8 mouse cellular contexts compared by ENCODE assay signal in the genomic region with DNA sequence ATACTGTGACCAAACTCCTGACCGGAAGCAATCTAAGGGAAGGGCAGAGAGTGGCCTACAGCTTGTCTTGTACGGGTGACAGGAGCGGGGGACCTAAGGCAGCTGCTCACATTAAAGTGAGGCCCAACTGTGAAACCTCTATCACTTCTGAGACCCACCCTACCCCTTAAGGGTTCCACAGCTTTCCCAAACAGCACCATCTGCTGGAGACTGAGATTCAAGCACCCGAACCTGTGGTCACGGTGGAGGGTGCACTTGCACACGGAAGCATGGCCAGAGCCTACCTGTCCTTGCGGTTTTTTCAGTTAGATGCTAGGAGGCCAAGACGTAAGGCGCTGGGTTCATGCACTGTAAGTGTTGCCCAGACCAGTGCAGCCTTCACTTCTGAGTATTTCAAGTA. TPM values are rescaled to one million over a fixed set of nuclear protein-coding genes. Genes with fewer than 3 reads are reported as not detected.
DNase-seq lines count a peak whose midpoint lies in the region; ATAC-seq and TF ChIP-seq lines count a peak whose summit lies in the region.

No protein-coding gene starts in this region.

- no peak overlapping the region for H3K9ac ChIP-seq in embryonic facial prominence, embryonic 14.5 days (ENCODE audit: low read depth, low read length)
- H3K9ac ChIP-seq in liver, postnatal 0 days (replicated peaks), result no peak overlapping the region

- 66% methylated on average over 9 of the region's 9 CpGs for WGBS in embryonic facial prominence, embryonic 14.5 days
- WGBS in liver, postnatal 0 days (ENCODE audit: insufficient replicate concordance), result 80% methylated on average over 9 of the region's 9 CpGs

- H3K9me3 ChIP-seq in embryonic facial prominence, embryonic 14.5 days (ENCODE audit: control insufficient read depth, low read length), result no peaks in the 10 kb centered on the region
- no peaks in the 10 kb centered on the region for H3K9me3 ChIP-seq in liver, postnatal 0 days (ENCODE audit: low read length)

- H3K36me3 ChIP-seq in embryonic facial prominence, embryonic 14.5 days (ENCODE audit: control insufficient read depth, insufficient read depth, low read length), result peaks cover 44% of the 10 kb centered on the region
- peaks cover 26% of the 10 kb centered on the region for H3K36me3 ChIP-seq in liver, postnatal 0 days (replicated peaks; ENCODE audit: insufficient read depth, low read length)

- no peaks in the 10 kb centered on the region for H3K27me3 ChIP-seq in embryonic facial prominence, embryonic 14.5 days (replicated peaks; ENCODE audit: control insufficient read depth, insufficient read depth, low read length)
- no peaks in the 10 kb centered on the region for H3K27me3 ChIP-seq in liver, postnatal 0 days (ENCODE audit: insufficient read depth, low read length)

- peak; percentile 64 for TF ChIP-seq CTCF in liver, postnatal 0 days (IDR thresholded peaks at IDR 0.05; ENCODE audit: low read depth)

- H3K4me3 ChIP-seq in embryonic facial prominence, embryonic 14.5 days (ENCODE audit: low read depth, low read length), result no peak overlapping the region
- H3K4me3 ChIP-seq in liver, postnatal 0 days (ENCODE audit: low read depth, low read length), result no peak overlapping the region

- H3K4me1 ChIP-seq in embryonic facial prominence, embryonic 14.5 days (ENCODE audit: control insufficient read depth, insufficient read depth, low read length), result 0 out of 2 replicates have a peak, but pooled peaks cover 4% of the 10 kb centered on the region
- H3K4me1 ChIP-seq in liver, postnatal 0 days (ENCODE audit: insufficient read depth), result peaks cover 2% of the 10 kb centered on the region

- no peak overlapping the region for H3K27ac ChIP-seq in embryonic facial prominence, embryonic 14.5 days (replicated peaks; ENCODE audit: low read depth, low read length)
- H3K27ac ChIP-seq in liver, postnatal 0 days (ENCODE audit: low read depth), result no peak overlapping the region

- intact Hi-C loops in left cerebral cortex, postnatal 36 days (cut with DNase I), result loop anchor here (10.0 kb wide), 1 partner anchor 161 kb away; no protein-coding TSS in a partner anchor

- TF ChIP-seq EP300 in liver, postnatal 0 days (IDR thresholded peaks at IDR 0.05; ENCODE audit: low read depth), result no peak

- DNase-seq in gastrocnemius, adult 18-20 months (ENCODE audit: low spot score), result peak; percentile 46
- no peak for DNase-seq in gastrocnemius, adult 8-10 months (ENCODE audit: low spot score in 2 of 2)
- peak; percentile 43 for DNase-seq in right cerebral cortex, postnatal 14 days
- no peak for DNase-seq in right cerebral cortex, adult 18-20 months
- no peak for DNase-seq in embryonic facial prominence, embryonic 14.5 days (ENCODE audit: low spot score)
- DNase-seq in liver, postnatal 0 days, result no peak
- peak; percentile 24 to 42 for DNase-seq in thymus, postnatal 10 days (ENCODE audit: low spot score in 2 of 2)
- no peak for DNase-seq in left cerebral cortex, postnatal 36 days (ENCODE audit: low spot score in 2 of 2)

- ATAC-seq in embryonic facial prominence, embryonic 14.5 days (ENCODE audit: low read depth), result peak; percentile 49; the same call in 1 of the 2 replicates
- ATAC-seq in liver, postnatal 0 days, result no peak

- H3K4me2 ChIP-seq in embryonic facial prominence, embryonic 14.5 days (ENCODE audit: low read depth, low read length), result no peak overlapping the region
- H3K4me2 ChIP-seq in liver, postnatal 0 days (ENCODE audit: low read depth, low read length), result no peak overlapping the region

RNA-seq across cellular contexts. Expression of a gene that starts 18.3 kb away (rescaled TPM):
- total RNA-seq in gastrocnemius, adult 18-20 months (2021), result 100 to 1,000 TPM; 203 to 226 TPM
- 100 to 1,000 TPM; 225 to 294 (median 248) TPM for total RNA-seq in gastrocnemius, adult 8-10 months (2022)
- polyA plus RNA-seq in embryonic facial prominence, embryonic 14.5 days (2014; fragmentation: Nextera tagmentation; extraction: Ambion mirVana), result 49.9 and 73.9 TPM in 2 replicates
- 0.38 and 0.65 TPM in 2 replicates for polyA plus RNA-seq in liver, postnatal 0 days (2015; fragmentation: Nextera tagmentation; extraction: Ambion mirVana)
- not detected for total RNA-seq in left cerebral cortex, postnatal 36 days (2021)

RNA-seq across cellular contexts. Expression of a gene that starts 58.8 kb away (rescaled TPM):
- 10 to 100 TPM in 1 of 2 experiments, 1 to 10 TPM in 1; 9.1 to 10.2 TPM for total RNA-seq in gastrocnemius, adult 18-20 months (2021)
- 1 to 10 TPM; 3.4 to 8.4 (median 7.1) TPM for total RNA-seq in gastrocnemius, adult 8-10 months (2022)
- 6.2 and 7.0 TPM in 2 replicates for polyA plus RNA-seq in embryonic facial prominence, embryonic 14.5 days (2014; fragmentation: Nextera tagmentation; extraction: Ambion mirVana)
- 1.1 and 1.2 TPM in 2 replicates for polyA plus RNA-seq in liver, postnatal 0 days (2015; fragmentation: Nextera tagmentation; extraction: Ambion mirVana)
- total RNA-seq in left cerebral cortex, postnatal 36 days (2021), result 1 to 10 TPM; 1.8 TPM

Comparison
In these comparisons a context has a peak if more than half of its experiments do, and no peak if none do; other contexts are left out.
1. DNase-seq: peak in gastrocnemius, adult 18-20 months (single experiment), right cerebral cortex, postnatal 14 days (single experiment) and thymus, postnatal 10 days (2 of 2); none in gastrocnemius, adult 8-10 months (0 of 2), right cerebral cortex, adult 18-20 months (single experiment), embryonic facial prominence, embryonic 14.5 days (single experiment), liver, postnatal 0 days (single experiment) and left cerebral cortex, postnatal 36 days (0 of 2).
2. RNA of a gene that starts 18.3 kb away (total RNA-seq): 225 to 294 TPM in gastrocnemius, adult 8-10 months and 203 to 226 TPM in gastrocnemius, adult 18-20 months; not detected in left cerebral cortex, postnatal 36 days; every median in the first group is over 100 times any median in the second.